Mouse (Mus musculus): ENCODE results near the gene Cradd. TPM values are rescaled to one million over a fixed set of nuclear protein-coding genes. Genes with fewer than 3 reads are reported as not detected.

The Cradd gene
- total RNA-seq, 2 experiments from 2014 or later = 5.6 to 6.4 TPM

- no peak for DNase-seq (ENCODE audit: low spot score in 2 of 2)
Measured at GRCm38 (mm10) chr10:95280327-95280726, 43.6 kb downstream of the Cradd start.

GRCm38 (mm10) chr10:95279459-95279858, 44.5 kb downstream of the Cradd start:
- DNase-seq (ENCODE audit: low spot score in 2 of 2) = no peak

- no peak for DNase-seq (ENCODE audit: low spot score in 2 of 2)
Measured at GRCm38 (mm10) chr10:95278085-95278484, 45.8 kb downstream of the Cradd start.

GRCm38 (mm10) chr10:95275488-95275887, 48.4 kb downstream of the Cradd start:
- DNase-seq (ENCODE audit: low spot score in 2 of 2) = no peak

GRCm38 (mm10) chr10:95273226-95273625, 50.7 kb downstream of the Cradd start:
- DNase-seq (ENCODE audit: low spot score in 2 of 2) = no peak

- DNase-seq (ENCODE audit: low spot score in 2 of 2) = no peak
Measured at GRCm38 (mm10) chr10:95269151-95269550, 54.8 kb downstream of the Cradd start.

GRCm38 (mm10) chr10:95268366-95268765, 55.6 kb downstream of the Cradd start:
- DNase-seq (ENCODE audit: low spot score in 2 of 2) = no peak

GRCm38 (mm10) chr10:95266983-95267382, 57.0 kb downstream of the Cradd start:
- no peak for DNase-seq (ENCODE audit: low spot score in 2 of 2)

GRCm38 (mm10) chr10:95266041-95266762, 57.7 kb downstream of the Cradd start:
- DNase-seq (ENCODE audit: low spot score in 2 of 2) = peak in 1 of 2 experiments; percentile 19

- DNase-seq (ENCODE audit: low spot score in 2 of 2) = peak; percentile 21 to 41
Measured at GRCm38 (mm10) chr10:95265576-95265975, 58.4 kb downstream of the Cradd start.

GRCm38 (mm10) chr10:95264485-95265321, 59.2 kb downstream of the Cradd start:
- peak; percentile 21 to 60 for DNase-seq (ENCODE audit: low spot score in 2 of 2)

- DNase-seq (ENCODE audit: low spot score in 2 of 2) = no peak
Measured at GRCm38 (mm10) chr10:95262388-95262787, 61.5 kb downstream of the Cradd start.

GRCm38 (mm10) chr10:95261279-95261678, 62.7 kb downstream of the Cradd start:
- DNase-seq (ENCODE audit: low spot score in 2 of 2) = no peak

- no peak for DNase-seq (ENCODE audit: low spot score in 2 of 2)
Measured at GRCm38 (mm10) chr10:95260420-95260819, 63.5 kb downstream of the Cradd start.

GRCm38 (mm10) chr10:95258471-95259155, 65.3 kb downstream of the Cradd start:
- no peak for DNase-seq (ENCODE audit: low spot score in 2 of 2)

- no peak for DNase-seq (ENCODE audit: low spot score in 2 of 2)
Measured at GRCm38 (mm10) chr10:95257979-95258378, 66.0 kb downstream of the Cradd start.

- no peak for DNase-seq (ENCODE audit: low spot score in 2 of 2)
Measured at GRCm38 (mm10) chr10:95256095-95256494, 67.8 kb downstream of the Cradd start.

GRCm38 (mm10) chr10:95255018-95255680, 68.8 kb downstream of the Cradd start:
- no peak for DNase-seq (ENCODE audit: low spot score in 2 of 2)

GRCm38 (mm10) chr10:95254453-95255001, 69.4 kb downstream of the Cradd start:
- DNase-seq (ENCODE audit: low spot score in 2 of 2) = peak in 1 of 2 experiments; percentile 21

- no peak for DNase-seq (ENCODE audit: low spot score in 2 of 2)
Measured at GRCm38 (mm10) chr10:95254046-95254445, 69.9 kb downstream of the Cradd start.

- no peak for DNase-seq (ENCODE audit: low spot score in 2 of 2)
Measured at GRCm38 (mm10) chr10:95251674-95252073, 72.3 kb downstream of the Cradd start.

Measured in left cerebral cortex, adult 18-20 months (tissue).